Mouse (Mus musculus): ENCODE data around the gene Cpne4. TPM values are rescaled to one million over a fixed set of nuclear protein-coding genes. Genes with fewer than 3 reads are reported as not detected.

The Cpne4 gene
- polyA plus RNA-seq, 1 experiment from 2014 or later = 17.7 TPM

DNA sequence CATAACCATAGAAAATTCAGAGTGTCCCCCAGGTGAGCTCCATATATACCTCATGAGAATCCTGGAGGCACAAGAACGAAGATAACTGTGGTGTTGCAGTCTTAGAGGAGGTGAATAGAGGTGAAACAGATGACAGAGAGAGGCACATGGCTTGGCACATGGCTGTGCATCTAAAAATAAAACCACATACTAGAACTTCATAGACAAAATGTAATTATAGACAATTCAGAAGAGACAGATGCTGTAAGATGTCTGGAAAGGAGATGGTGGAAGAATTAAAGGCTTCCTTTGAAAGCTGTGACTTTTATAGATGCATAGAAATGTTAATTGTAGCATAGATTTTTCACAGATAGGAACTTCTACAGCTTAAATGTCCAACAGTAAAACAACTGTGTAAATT lies 451.1 kb downstream of the Cpne4 start:
- WGBS = 68% methylated on average over 1 of the region's 1 CpGs

DNA sequence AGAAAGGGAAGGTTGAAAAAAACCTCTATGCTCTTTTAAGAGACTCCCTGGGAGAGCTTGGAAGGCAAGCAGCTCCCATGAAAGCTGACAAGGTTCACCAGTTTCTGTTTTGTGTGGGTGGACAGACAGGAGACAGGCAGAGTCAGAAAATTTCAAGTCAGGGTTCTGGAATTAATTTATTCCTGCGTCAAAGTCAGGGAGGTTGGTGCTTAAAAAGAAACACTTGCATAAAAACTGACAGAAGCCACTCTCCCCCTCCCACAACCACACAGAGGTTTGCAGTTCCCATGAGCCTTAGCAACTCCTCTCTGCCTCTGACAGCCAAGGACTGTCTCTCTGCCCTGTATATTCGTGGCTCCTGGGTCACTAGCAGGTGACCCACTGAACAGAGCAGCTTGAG lies 463.6 kb downstream of the Cpne4 start:
- Histone ChIP-seq H3K4me1 (no peaks in the 10 kb centered on the region), H3K27me3 (no peaks in the 10 kb centered on the region), H3K9me3 (no peaks in the 10 kb centered on the region), H3K9ac (replicated peaks) (no peak overlapping the region), H3K4me3 (no peak overlapping the region), H3K27ac (replicated peaks) (no peak overlapping the region), H3K4me2 (replicated peaks) (no peak overlapping the region), H3K36me3 (no peaks in the 10 kb centered on the region)
- WGBS = 39% methylated on average over 2 of the region's 2 CpGs
- no peak for ATAC-seq (replicated peaks)

More for the DNA sequence above, 451.1 kb downstream of the Cpne4 start:
- H3K4me2 ChIP-seq (replicated peaks) = no peak overlapping the region
- H3K4me1 ChIP-seq = no peaks in the 10 kb centered on the region
- no peak overlapping the region for H3K27ac ChIP-seq (replicated peaks)
- H3K27me3 ChIP-seq = no peaks in the 10 kb centered on the region
- no peaks in the 10 kb centered on the region for H3K36me3 ChIP-seq
- no peak overlapping the region for H3K4me3 ChIP-seq
- H3K9ac ChIP-seq (replicated peaks) = no peak overlapping the region
- no peaks in the 10 kb centered on the region for H3K9me3 ChIP-seq
- ATAC-seq (replicated peaks) = no peak

DNA sequence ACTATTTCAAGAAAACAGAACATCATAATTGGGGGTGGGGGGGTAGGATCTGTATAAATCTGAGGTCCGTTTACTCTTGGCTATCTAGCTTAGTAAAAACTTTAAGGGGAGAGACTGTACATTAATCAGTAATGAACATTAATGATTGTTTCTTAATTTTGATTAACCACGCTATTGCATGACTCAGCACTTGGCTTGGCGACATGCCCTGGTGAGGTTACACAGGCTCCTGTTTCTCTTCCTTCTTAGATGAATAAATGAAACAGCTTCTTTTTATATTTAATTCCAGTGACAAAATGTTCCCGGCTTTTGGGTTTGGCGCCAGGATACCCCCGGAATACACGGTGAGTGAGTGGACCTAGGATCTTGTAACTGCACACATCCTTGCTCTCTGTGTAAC lies 471.1 kb downstream of the Cpne4 start:
- H3K9ac ChIP-seq (replicated peaks) = no peak overlapping the region
- no peak overlapping the region for H3K4me3 ChIP-seq
- H3K4me1 ChIP-seq = no peaks in the 10 kb centered on the region
- WGBS = 93% methylated on average over 7 of the region's 7 CpGs
- no peaks in the 10 kb centered on the region for H3K36me3 ChIP-seq
- no peak overlapping the region for H3K27ac ChIP-seq (replicated peaks)
- H3K27me3 ChIP-seq = no peaks in the 10 kb centered on the region
- no peaks in the 10 kb centered on the region for H3K9me3 ChIP-seq
- no peak overlapping the region for H3K4me2 ChIP-seq (replicated peaks)
- ATAC-seq (replicated peaks) = no peak

DNA sequence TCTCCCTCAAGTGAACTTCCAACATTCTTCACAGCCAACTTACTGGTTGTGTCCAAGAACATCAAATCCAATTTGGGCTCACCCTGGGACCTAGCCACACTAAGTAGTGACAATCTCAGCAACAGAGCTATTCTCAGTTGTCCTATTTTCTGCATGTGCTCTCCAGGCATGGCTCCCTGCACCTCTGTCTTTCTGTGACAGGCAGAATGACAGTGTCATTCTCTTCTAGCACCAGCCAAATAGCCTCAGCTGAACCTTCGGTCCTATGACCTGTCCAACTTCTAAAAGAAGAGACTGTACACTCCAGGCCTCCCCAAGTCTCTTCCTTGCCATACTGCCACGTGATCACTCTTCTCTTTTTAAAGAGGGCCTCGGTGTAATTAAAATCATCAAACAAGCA lies 481.2 kb downstream of the Cpne4 start:
- no peaks in the 10 kb centered on the region for H3K4me1 ChIP-seq
- H3K36me3 ChIP-seq = no peaks in the 10 kb centered on the region
- H3K4me2 ChIP-seq (replicated peaks) = no peak overlapping the region
- 69% methylated on average over 3 of the region's 3 CpGs for WGBS
- no peak for ATAC-seq (replicated peaks)
- H3K27ac ChIP-seq (replicated peaks) = no peak overlapping the region
- no peaks in the 10 kb centered on the region for H3K9me3 ChIP-seq
- no peak overlapping the region for H3K4me3 ChIP-seq
- H3K9ac ChIP-seq (replicated peaks) = no peak overlapping the region
- no peaks in the 10 kb centered on the region for H3K27me3 ChIP-seq

DNA sequence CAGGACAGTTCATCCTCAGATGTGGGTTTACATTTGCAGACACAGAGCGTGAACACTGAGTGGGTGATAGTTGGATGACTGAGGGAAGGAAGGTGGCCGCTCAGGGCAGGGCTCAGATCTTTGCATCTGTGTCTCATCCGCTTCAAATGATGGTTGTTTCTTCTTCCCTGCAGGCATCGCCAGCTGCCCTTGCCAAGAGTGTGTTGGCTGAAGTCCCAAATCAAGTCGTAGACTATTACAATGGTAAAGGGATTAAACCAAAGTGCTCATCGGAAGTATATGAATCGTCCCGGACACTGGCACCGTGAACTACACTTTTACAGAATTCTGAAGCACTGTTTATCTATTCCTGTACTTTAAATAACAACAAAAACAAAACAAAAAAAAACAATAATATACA lies 485.5 kb downstream of the Cpne4 start:
- no peak for ATAC-seq (replicated peaks)
- no peaks in the 10 kb centered on the region for H3K4me1 ChIP-seq
- 50% methylated on average over 9 of the region's 9 CpGs for WGBS

DNA sequence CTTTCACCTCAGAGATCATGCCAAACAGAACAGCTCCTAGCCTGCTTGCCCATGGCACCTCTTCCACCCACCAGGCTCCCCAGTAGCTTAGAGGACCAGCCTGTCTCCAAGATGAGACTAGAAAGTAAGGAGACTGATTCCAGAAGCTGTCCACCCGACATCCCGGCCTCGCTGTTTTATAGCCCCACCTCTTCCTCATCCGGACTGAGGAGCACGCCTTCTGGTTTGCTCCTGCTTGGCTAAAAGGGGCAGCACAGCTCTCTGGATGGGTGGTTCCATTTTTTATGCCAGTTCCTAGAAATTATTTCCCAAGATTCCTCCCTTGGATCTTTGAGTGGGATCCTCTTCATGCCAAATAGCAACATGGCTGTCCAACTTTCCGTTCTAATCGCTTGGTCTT lies 486.6 kb downstream of the Cpne4 start:
- H3K9ac ChIP-seq (replicated peaks) = no peak overlapping the region
- no peak overlapping the region for H3K27ac ChIP-seq (replicated peaks)
- no peaks in the 10 kb centered on the region for H3K27me3 ChIP-seq
- no peak overlapping the region for H3K4me2 ChIP-seq (replicated peaks)
- 91% methylated on average over 7 of the region's 7 CpGs for WGBS
- H3K36me3 ChIP-seq = no peaks in the 10 kb centered on the region
- H3K4me3 ChIP-seq = no peak overlapping the region
- no peaks in the 10 kb centered on the region for H3K9me3 ChIP-seq
- no peak for ATAC-seq (replicated peaks)
- H3K4me1 ChIP-seq = no peaks in the 10 kb centered on the region

More for the DNA sequence above, 485.5 kb downstream of the Cpne4 start:
- Histone ChIP-seq H3K9me3 (no peaks in the 10 kb centered on the region), H3K27me3 (no peaks in the 10 kb centered on the region), H3K9ac (replicated peaks) (no peak overlapping the region), H3K4me2 (replicated peaks) (no peak overlapping the region), H3K4me3 (no peak overlapping the region), H3K27ac (replicated peaks) (no peak overlapping the region), H3K36me3 (no peaks in the 10 kb centered on the region)

DNA sequence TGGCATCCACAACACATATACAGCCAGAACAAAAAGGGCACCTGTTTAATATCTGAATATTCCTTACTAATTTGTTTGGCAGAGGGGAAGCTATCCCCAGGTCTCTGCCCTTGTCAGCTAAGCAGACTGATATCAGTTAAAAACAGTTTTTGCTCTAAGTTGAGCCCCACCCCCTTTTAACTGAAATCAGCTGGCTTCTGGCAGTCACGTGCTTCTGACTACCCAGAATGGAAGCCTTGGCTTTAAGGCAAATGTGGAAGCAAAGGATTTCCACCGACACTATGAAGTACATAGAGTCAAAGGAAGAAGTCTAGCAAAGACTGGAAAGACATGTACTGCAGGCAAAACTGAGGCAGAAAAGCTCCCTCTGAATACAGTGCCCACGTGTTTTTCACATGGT lies 490.8 kb downstream of the Cpne4 start:
- no peaks in the 10 kb centered on the region for H3K9me3 ChIP-seq
- no peaks in the 10 kb centered on the region for H3K27me3 ChIP-seq
- ATAC-seq (replicated peaks) = no peak
- 78% methylated on average over 3 of the region's 3 CpGs for WGBS
- H3K4me2 ChIP-seq (replicated peaks) = no peak overlapping the region
- H3K27ac ChIP-seq (replicated peaks) = no peak overlapping the region
- no peaks in the 10 kb centered on the region for H3K36me3 ChIP-seq
- H3K4me1 ChIP-seq = no peaks in the 10 kb centered on the region
- no peak overlapping the region for H3K4me3 ChIP-seq
- no peak overlapping the region for H3K9ac ChIP-seq (replicated peaks)

DNA sequence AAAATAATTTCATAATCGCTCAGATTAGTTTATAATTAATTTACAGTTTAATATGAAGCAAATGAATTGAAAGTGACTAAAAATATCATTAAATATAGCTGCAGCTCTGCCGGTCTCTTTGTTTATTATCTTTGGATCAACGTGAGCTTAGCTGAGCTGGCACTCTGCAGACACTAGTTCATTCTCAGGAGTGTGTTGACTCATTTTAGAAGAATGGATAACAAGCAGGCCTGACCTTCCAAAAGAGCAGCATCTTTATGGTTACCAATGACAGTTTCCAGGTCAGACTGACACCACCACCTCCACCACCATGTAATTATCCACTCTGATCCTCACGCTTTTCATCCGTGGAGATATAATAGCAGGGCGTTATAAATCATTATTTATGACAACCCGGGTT lies 498.9 kb downstream of the Cpne4 start:
- no peak overlapping the region for H3K9ac ChIP-seq (replicated peaks)
- no peaks in the 10 kb centered on the region for H3K27me3 ChIP-seq
- no peak for ATAC-seq (replicated peaks)
- H3K9me3 ChIP-seq = no peaks in the 10 kb centered on the region
- peaks cover 10% of the 10 kb centered on the region for H3K4me1 ChIP-seq
- no peak overlapping the region for H3K27ac ChIP-seq (replicated peaks)
- H3K4me3 ChIP-seq = no peak overlapping the region
- WGBS = 76% methylated on average over 7 of the region's 7 CpGs
- no peak overlapping the region for H3K4me2 ChIP-seq (replicated peaks)
- H3K36me3 ChIP-seq = no peaks in the 10 kb centered on the region

DNA sequence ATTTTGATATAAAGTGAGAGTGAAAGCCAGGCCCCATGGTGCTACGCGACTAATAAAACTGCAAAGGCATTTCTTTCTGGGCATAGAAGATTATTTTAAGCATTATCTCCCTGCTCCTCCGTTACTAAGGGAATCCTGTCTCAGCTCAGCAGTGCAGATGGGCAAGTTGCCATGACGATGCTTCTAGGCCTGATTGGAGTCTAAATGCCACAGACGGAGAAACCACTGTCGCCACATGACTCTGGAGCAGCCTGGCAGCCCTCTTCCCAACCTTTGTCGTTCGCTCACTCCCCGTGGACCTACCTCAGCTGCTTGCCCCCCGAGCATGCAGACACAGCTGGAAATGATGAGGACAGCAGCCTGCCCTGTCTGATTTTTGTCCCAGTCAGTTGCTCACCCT lies 501.3 kb downstream of the Cpne4 start:
- no peaks in the 10 kb centered on the region for H3K27me3 ChIP-seq
- H3K9ac ChIP-seq (replicated peaks) = no peak overlapping the region
- H3K4me1 ChIP-seq = peaks cover 13% of the 10 kb centered on the region
- no peak overlapping the region for H3K4me2 ChIP-seq (replicated peaks)
- WGBS = 45% methylated on average over 10 of the region's 10 CpGs
- ATAC-seq (replicated peaks) = peak; percentile 29; the same call in 1 of the 2 replicates
- H3K36me3 ChIP-seq = no peaks in the 10 kb centered on the region
- H3K9me3 ChIP-seq = no peaks in the 10 kb centered on the region
- no peak overlapping the region for H3K4me3 ChIP-seq
- H3K27ac ChIP-seq (replicated peaks) = peak overlapping the region; percentile 63

DNA sequence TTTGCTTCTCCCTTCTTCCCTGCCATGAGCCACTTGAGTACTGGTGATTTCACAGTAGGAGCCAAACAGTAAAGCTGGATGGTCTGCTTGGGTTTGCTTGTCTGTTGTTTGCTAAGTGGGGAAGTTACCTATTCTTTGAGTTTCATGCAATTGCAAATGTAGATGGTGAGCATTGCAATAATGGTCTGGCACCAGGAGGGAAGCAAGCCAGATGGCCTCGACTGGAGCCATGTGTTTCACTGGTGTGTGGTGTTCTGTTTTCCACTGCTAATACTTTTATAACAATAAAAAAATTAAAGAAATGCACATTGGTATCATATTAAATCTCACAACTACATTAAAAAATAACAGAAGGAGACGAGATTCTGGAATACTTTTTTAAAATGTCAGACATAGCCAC lies 502.6 kb downstream of the Cpne4 start:
- WGBS = 47% methylated on average over 2 of the region's 2 CpGs
- Histone ChIP-seq H3K9ac (replicated peaks) (no peak overlapping the region), H3K4me2 (replicated peaks) (no peak overlapping the region), H3K4me1 (peaks cover 24% of the 10 kb centered on the region), H3K27ac (replicated peaks) (no peak overlapping the region), H3K27me3 (no peaks in the 10 kb centered on the region), H3K9me3 (no peaks in the 10 kb centered on the region), H3K4me3 (no peak overlapping the region), H3K36me3 (peaks cover under 1% of the 10 kb centered on the region)
- no peak for ATAC-seq (replicated peaks)

DNA sequence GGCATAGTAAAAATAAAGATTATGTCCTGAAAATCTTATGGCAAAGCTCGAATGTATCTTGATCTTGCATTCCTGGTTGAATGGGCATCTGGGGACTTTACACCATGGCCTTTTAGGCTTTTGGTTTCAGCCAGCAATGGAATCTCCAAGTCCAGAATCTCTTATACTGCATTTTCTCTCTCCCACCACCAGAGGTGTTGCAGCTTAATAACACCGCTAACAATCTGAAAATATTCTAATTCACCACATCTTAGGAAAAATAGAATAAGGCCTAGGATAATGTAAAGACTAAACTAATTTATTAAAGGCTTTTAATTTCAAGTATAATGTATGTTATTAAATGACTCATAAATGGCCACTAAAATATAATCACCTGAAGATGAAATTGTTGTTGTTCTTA lies 503.2 kb downstream of the Cpne4 start:
- no peak overlapping the region for H3K4me2 ChIP-seq (replicated peaks)
- no peak overlapping the region for H3K4me3 ChIP-seq
- H3K4me1 ChIP-seq = peaks cover 29% of the 10 kb centered on the region
- no peaks in the 10 kb centered on the region for H3K27me3 ChIP-seq
- H3K27ac ChIP-seq (replicated peaks) = no peak overlapping the region
- H3K36me3 ChIP-seq = peaks cover 5% of the 10 kb centered on the region
- WGBS = 63% methylated on average over 2 of the region's 2 CpGs
- ATAC-seq (replicated peaks) = no peak
- no peak overlapping the region for H3K9ac ChIP-seq (replicated peaks)
- no peaks in the 10 kb centered on the region for H3K9me3 ChIP-seq

DNA sequence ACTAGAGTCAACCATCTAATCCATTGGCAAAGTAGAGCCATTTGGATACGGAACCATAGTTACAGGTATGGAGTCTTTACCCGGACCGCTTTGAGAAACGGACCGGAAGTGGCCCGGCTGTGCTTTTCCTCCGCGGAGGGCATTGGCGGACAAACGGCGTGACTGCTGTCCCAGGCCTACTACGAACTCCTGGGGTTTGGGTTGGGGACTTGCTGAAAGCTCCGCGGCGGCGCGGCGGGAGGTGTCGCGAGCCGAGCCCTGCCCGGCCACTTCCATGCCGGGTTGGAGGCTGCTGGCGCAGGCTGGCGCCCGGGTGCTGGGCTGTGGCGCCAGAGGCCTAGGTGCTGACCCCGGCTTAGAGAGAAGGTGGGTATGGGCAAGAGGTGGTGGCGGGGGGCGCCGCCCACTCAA lies 506.1 kb downstream of the Cpne4 start, which contains the start of gene Mrpl3:
Gene Mrpl3, plus strand, starts transcription at position 93 of the 411 bp plus-strand sequence.
- peak within 1 kb of the TSS; percentile 100 for H3K4me3 ChIP-seq
- H3K4me1 ChIP-seq = peaks cover 25% of the 10 kb centered on the region
- H3K36me3 ChIP-seq = peaks cover 32% of the 10 kb centered on the region
- ATAC-seq (replicated peaks) = peak; percentile 87
- H3K9me3 ChIP-seq = no peaks in the 10 kb centered on the region
- peak within 1 kb of the TSS; percentile 72 for H3K4me2 ChIP-seq (replicated peaks)
- H3K9ac ChIP-seq (replicated peaks) = peak within 1 kb of the TSS; percentile 99
- no peaks in the 10 kb centered on the region for H3K27me3 ChIP-seq
- peak within 1 kb of the TSS; percentile 70 for H3K27ac ChIP-seq (replicated peaks)
- under 1% methylated on average over 31 of the region's 31 CpGs for WGBS

DNA sequence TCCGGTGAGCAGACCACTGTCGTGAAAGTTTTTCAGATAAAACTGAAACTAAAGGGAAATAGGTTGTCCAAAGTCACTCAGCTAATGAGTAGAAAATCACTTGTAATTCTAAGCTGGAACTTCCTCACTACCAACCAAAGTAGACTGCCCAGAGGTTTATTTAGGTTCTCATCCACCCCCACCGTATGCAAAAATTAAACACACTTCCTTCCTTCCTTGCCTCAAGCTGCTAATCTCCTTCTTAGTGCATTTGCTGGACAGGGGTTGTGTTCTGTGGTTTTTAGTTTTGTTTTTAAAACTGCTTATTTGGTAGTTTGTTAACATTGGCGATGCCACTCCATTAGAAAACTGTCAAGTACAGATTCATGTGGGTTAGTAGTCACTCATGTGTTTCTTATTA lies 506.7 kb downstream of the Cpne4 start:
- Histone ChIP-seq H3K27me3 (no peaks in the 10 kb centered on the region), H3K9me3 (no peaks in the 10 kb centered on the region), H3K9ac (replicated peaks) (peak overlapping the region; percentile 99), H3K4me3 (peak overlapping the region; percentile 100), H3K27ac (replicated peaks) (no peak overlapping the region), H3K4me2 (replicated peaks) (peak overlapping the region; percentile 72), H3K4me1 (peaks cover 19% of the 10 kb centered on the region), H3K36me3 (peaks cover 38% of the 10 kb centered on the region)
- WGBS = 60% methylated on average over 4 of the region's 4 CpGs
- ATAC-seq (replicated peaks) = no peak

Data from forebrain, embryonic 15.5 days (tissue).